Mouse (Mus musculus) embryonic fibroblast, embryonic 13.5 days (primary cell): ENCODE results near the gene Gm7168. TPM values are rescaled to one million over a fixed set of nuclear protein-coding genes. Genes with fewer than 3 reads are reported as not detected.
"Not testable (repeated sequence)": the region's sequence is repeated elsewhere in the genome, so short reads cannot be mapped to it uniquely, and the experiment has no call there.

Source experiments
- H3K27ac ChIP-seq: 2 replicates; pipeline ENCODE4 v1.5.1; 2012; ENCODE audit warnings: low read length, control low read depth, inconsistent platforms; ENCODE audit not compliant: insufficient read depth
- H3K4me1 ChIP-seq: 2 replicates; pipeline ENCODE4 v1.6.1; 2011; ENCODE audit warnings: low read length; ENCODE audit not compliant: control insufficient read depth, insufficient read depth
- H3K4me3 ChIP-seq: 2 replicates; pipeline ENCODE4 v1.5.1; 2011; ENCODE audit warnings: mild to moderate bottlenecking, control low read depth, low read length; ENCODE audit not compliant: insufficient read depth
- CTCF ChIP-seq: IDR thresholded peaks from 2 replicates; pipeline ENCODE4 v1.5.1; 2011; ENCODE audit warnings: mild to moderate bottlenecking, control low read depth, low read length, moderate library complexity, borderline replicate concordance; ENCODE audit not compliant: insufficient read depth
- POLR2A ChIP-seq: IDR thresholded peaks from 2 replicates; pipeline ENCODE4 v1.6.1; 2011; ENCODE audit warnings: low read depth, mild to moderate bottlenecking, control low read depth, low read length, moderate library complexity
- polyA plus RNA-seq: library from polyadenylated mRNA; stranded (reverse); fragments of >200 nt; gene quantifications from 2 replicates; pipeline ENCODE4 v1.2.4, GENCODE M21; 2011; ENCODE audit warnings: low read depth; ENCODE audit not compliant: missing spikeins, insufficient read length

Gm7168 gene
- polyA plus RNA-seq, 1 experiment = not detected

GRCm38 (mm10) chr17:13987690-13988089 is 39.5 kb downstream of the Gm7168 start:
- Histone ChIP-seq H3K4me1 (no peaks in the 10 kb centered on the region), H3K27ac (no peak overlapping the region), H3K4me3 (no peak overlapping the region)
- TF ChIP-seq CTCF = no peak
- TF ChIP-seq POLR2A = no peak

GRCm38 (mm10) chr17:13993425-13993824 is 45.3 kb downstream of the Gm7168 start:
- H3K27ac ChIP-seq, H3K4me3 ChIP-seq, H3K4me1 ChIP-seq: not testable (repeated sequence)

Other genes starting within 250 kb of the Gm7168 start
- gene Afdn, start 187.8 kb upstream of the Gm7168 start, polyA plus RNA-seq = 45.8 and 51.7 TPM in 2 replicates
- 1.7 and 2.0 TPM in 2 replicates for gene Tcte2, start 186.5 kb upstream of the Gm7168 start, polyA plus RNA-seq
- gene Gm7356, start 55.3 kb downstream of the Gm7168 start, polyA plus RNA-seq = not detected in 2 replicates
- not detected in 2 replicates for gene Gm7358, start 111.2 kb downstream of the Gm7168 start, polyA plus RNA-seq